Mouse (Mus musculus) megakaryocyte, embryonic 14.5 days (primary cell): ENCODE measurements at regions not wholly inside any gene's neighbourhood (a gene's known extent, or its start where the extent isn't known, plus 50 kb on each side); places are given as distances from the start of the nearest gene placed in this dataset.

Experiments
- H3K27me3 ChIP-seq: replicated peaks from 2 replicates; pipeline ENCODE3; 2012; ENCODE audit warnings: inconsistent platforms
- H3K36me3 ChIP-seq: replicated peaks from 2 replicates; pipeline ENCODE3; 2012; ENCODE audit warnings: low read length, inconsistent platforms, mixed read lengths
- H3K4me1 ChIP-seq: 2 replicates; pipeline ENCODE4 v1.6.1; 2012; ENCODE audit warnings: inconsistent platforms
- H3K4me3 ChIP-seq: replicated peaks from 2 replicates; pipeline ENCODE3; 2012; ENCODE audit warnings: moderate library complexity, mild to moderate bottlenecking, inconsistent platforms
- H3K9me3 ChIP-seq: 2 replicates; pipeline ENCODE4 v1.6.1; 2012; ENCODE audit warnings: inconsistent platforms
- FLI1 ChIP-seq: IDR thresholded peaks from 2 replicates; pipeline ENCODE4 v1.6.1; 2012; ENCODE audit warnings: low read length, inconsistent platforms, mixed read lengths
- GATA1 ChIP-seq: IDR thresholded peaks from 3 replicates; pipeline ENCODE4 v1.6.1; 2012; ENCODE audit warnings: mixed read lengths, low read length, inconsistent platforms, borderline replicate concordance

GRCm38 (mm10) chr8:115435720-115436355 lies 271.8 kb downstream of the Maf start:
- TF ChIP-seq FLI1 (no peak), GATA1 (no peak)
- Histone ChIP-seq H3K4me3 (no peak overlapping the region), H3K36me3 (no peaks in the 10 kb centered on the region), H3K9me3 (peaks cover 12% of the 10 kb centered on the region; the same call in 1 of the 2 replicates), H3K4me1 (no peaks in the 10 kb centered on the region), H3K27me3 (no peaks in the 10 kb centered on the region)

GRCm38 (mm10) chr8:115432396-115433040 lies 275.1 kb downstream of the Maf start:
- H3K4me1 ChIP-seq, result no peaks in the 10 kb centered on the region
- H3K36me3 ChIP-seq, result no peaks in the 10 kb centered on the region
- no peaks in the 10 kb centered on the region for H3K27me3 ChIP-seq
- TF ChIP-seq FLI1 (no peak), GATA1 (no peak)
- H3K4me3 ChIP-seq, result no peak overlapping the region
- 0 out of 2 replicates have a peak, but pooled peaks cover 6% of the 10 kb centered on the region for H3K9me3 ChIP-seq

GRCm38 (mm10) chr8:115430793-115431192 lies 276.8 kb downstream of the Maf start:
- Histone ChIP-seq H3K36me3 (no peaks in the 10 kb centered on the region), H3K27me3 (no peaks in the 10 kb centered on the region), H3K4me1 (no peaks in the 10 kb centered on the region), H3K9me3 (0 out of 2 replicates have a peak, but pooled peaks cover 6% of the 10 kb centered on the region), H3K4me3 (no peak overlapping the region)
- TF ChIP-seq GATA1 (no peak), FLI1 (no peak)

- Histone ChIP-seq H3K36me3 (no peaks in the 10 kb centered on the region), H3K9me3 (0 out of 2 replicates have a peak, but pooled peaks cover 6% of the 10 kb centered on the region), H3K27me3 (no peaks in the 10 kb centered on the region), H3K4me1 (no peaks in the 10 kb centered on the region), H3K4me3 (no peak overlapping the region)
- TF ChIP-seq GATA1 (no peak), FLI1 (no peak)
These were observed 278.2 kb downstream of the Maf start for GRCm38 (mm10) chr8:115429291-115429883.

GRCm38 (mm10) chr8:115428528-115429290 lies 278.9 kb downstream of the Maf start:
- Histone ChIP-seq H3K4me3 (no peak overlapping the region), H3K27me3 (no peaks in the 10 kb centered on the region), H3K4me1 (no peaks in the 10 kb centered on the region), H3K36me3 (no peaks in the 10 kb centered on the region), H3K9me3 (0 out of 2 replicates have a peak, but pooled peaks cover 6% of the 10 kb centered on the region)
- TF ChIP-seq GATA1 (no peak), FLI1 (no peak)

- TF ChIP-seq GATA1 (no peak), FLI1 (no peak)
- Histone ChIP-seq H3K27me3 (no peaks in the 10 kb centered on the region), H3K9me3 (0 out of 2 replicates have a peak, but pooled peaks cover 6% of the 10 kb centered on the region), H3K36me3 (no peaks in the 10 kb centered on the region), H3K4me1 (no peaks in the 10 kb centered on the region), H3K4me3 (no peak overlapping the region)
These were observed 279.6 kb downstream of the Maf start for GRCm38 (mm10) chr8:115428022-115428421.

- TF ChIP-seq GATA1, result no peak
- Histone ChIP-seq H3K4me1 (no peaks in the 10 kb centered on the region), H3K27me3 (no peaks in the 10 kb centered on the region), H3K4me3 (no peak overlapping the region), H3K36me3 (no peaks in the 10 kb centered on the region), H3K9me3 (0 out of 2 replicates have a peak, but pooled peaks cover 4% of the 10 kb centered on the region)
These were observed 280.1 kb downstream of the Maf start for GRCm38 (mm10) chr8:115427490-115427889.

GRCm38 (mm10) chr8:115426543-115426942 lies 281.1 kb downstream of the Maf start:
- TF ChIP-seq FLI1 (no peak), GATA1 (no peak)
- H3K4me3 ChIP-seq, result no peak overlapping the region
- H3K36me3 ChIP-seq, result no peaks in the 10 kb centered on the region
- no peaks in the 10 kb centered on the region for H3K27me3 ChIP-seq
- no peaks in the 10 kb centered on the region for H3K4me1 ChIP-seq
- H3K9me3 ChIP-seq, result no peaks in the 10 kb centered on the region

GRCm38 (mm10) chr8:115425360-115425759 lies 282.2 kb downstream of the Maf start:
- Histone ChIP-seq H3K4me1 (no peaks in the 10 kb centered on the region), H3K4me3 (no peak overlapping the region), H3K27me3 (no peaks in the 10 kb centered on the region), H3K9me3 (0 out of 2 replicates have a peak, but pooled peaks cover under 1% of the 10 kb centered on the region), H3K36me3 (no peaks in the 10 kb centered on the region)
- TF ChIP-seq GATA1 (no peak), FLI1 (no peak)
